Mouse (Mus musculus) megakaryocyte, adult 5-6 weeks (primary cell): ENCODE measurements around the gene Vps54. TPM values are rescaled to one million over a fixed set of nuclear protein-coding genes. Genes with fewer than 3 reads are reported as not detected.
A peak's percentile ranks its signal among the peaks of the same experiment; 100 is the strongest.
"Not testable (repeated sequence)": the region's sequence is repeated elsewhere in the genome, so short reads cannot be mapped to it uniquely, and the experiment has no call there.

Source experiments
- ATAC-seq: 2 replicates; pipeline ENCODE4 v1.8.0; 2016; ENCODE audit warnings: mild to moderate bottlenecking, inconsistent platforms; ENCODE audit not compliant: poor library complexity, severe bottlenecking
- total RNA-seq, 2 experiments: library from RNA; stranded (forward) in 1 of 2; stranded (reverse) in 1 of 2; fragments of 153-499, 151-499 nt in 1 of 2; fragments of 221-1000, 200-1000 nt in 1 of 2; gene quantifications; 2 replicates each; pipeline versions ENCODE4 v1.2.3 to v1.2.4; 2015 to 2017

The Vps54 gene
- total RNA-seq (2015) (56.5 and 56.7 TPM in 2 replicates), total RNA-seq (2017) (85.7 and 87.9 TPM in 2 replicates)

- ATAC-seq, result peak; percentile 70
These were observed at the start of gene Vps54 for GRCm38 (mm10) chr11:21239021-21239661. Gene Vps54 (plus strand): TSS chr11:21239281.

GRCm38 (mm10) chr11:21191821-21192220, 47.3 kb upstream of the Vps54 start:
- not testable (repeated sequence) for ATAC-seq

GRCm38 (mm10) chr11:21194851-21195250, 44.2 kb upstream of the Vps54 start:
- ATAC-seq, result no peak

- ATAC-seq, result no peak
These were observed 30.0 kb upstream of the Vps54 start for GRCm38 (mm10) chr11:21209046-21209445.

- not testable (repeated sequence) for ATAC-seq
These were observed 29.4 kb upstream of the Vps54 start for GRCm38 (mm10) chr11:21209701-21210100.

GRCm38 (mm10) chr11:21217419-21217818, 21.7 kb upstream of the Vps54 start:
- no peak for ATAC-seq

- ATAC-seq, result no peak
These were observed 19.8 kb upstream of the Vps54 start for GRCm38 (mm10) chr11:21219281-21219680.

GRCm38 (mm10) chr11:21219851-21220587, 19.1 kb upstream of the Vps54 start:
- no peak for ATAC-seq

- ATAC-seq, result no peak
These were observed 18.3 kb upstream of the Vps54 start for GRCm38 (mm10) chr11:21220754-21221153.

- ATAC-seq, result no peak
These were observed 17.7 kb upstream of the Vps54 start for GRCm38 (mm10) chr11:21221396-21221795.

- ATAC-seq, result peak; percentile 54
These were observed 16.4 kb upstream of the Vps54 start for GRCm38 (mm10) chr11:21222606-21223207.

GRCm38 (mm10) chr11:21223539-21223938, 15.5 kb upstream of the Vps54 start:
- ATAC-seq, result peak; percentile 73

GRCm38 (mm10) chr11:21224041-21224440, 15.0 kb upstream of the Vps54 start:
- ATAC-seq, result 0 out of 2 replicates have a peak, but pooled peaks have one; percentile 12

- peak; percentile 22; the same call in 1 of the 2 replicates for ATAC-seq
These were observed 14.6 kb upstream of the Vps54 start for GRCm38 (mm10) chr11:21224446-21224845.

- ATAC-seq, result peak; percentile 58
These were observed 14.1 kb upstream of the Vps54 start for GRCm38 (mm10) chr11:21224983-21225382.

GRCm38 (mm10) chr11:21235381-21235780, 3.7 kb upstream of the Vps54 start:
- ATAC-seq, result no peak

GRCm38 (mm10) chr11:21235821-21236220, 3.3 kb upstream of the Vps54 start:
- no peak for ATAC-seq

- ATAC-seq, result no peak
These were observed 2.1 kb upstream of the Vps54 start for GRCm38 (mm10) chr11:21236996-21237395.

GRCm38 (mm10) chr11:21237474-21238278, 1.4 kb upstream of the Vps54 start:
- no peak for ATAC-seq

- ATAC-seq, result peak; percentile 75
These were observed 631 bp upstream of the Vps54 start for GRCm38 (mm10) chr11:21238279-21239020.
